Mouse (Mus musculus) urinary bladder, postnatal 4 days (tissue): ENCODE measurements at regions not wholly inside any gene's neighbourhood (a gene's known extent, or its start where the extent isn't known, plus 50 kb on each side); places are given as distances from the start of the nearest gene placed in this dataset.

Experiments used
- DNase-seq, 2 experiments: peaks; one replicate each; pipeline ENCODE4 v3.0.0; 2021 to 2022; ENCODE audit warnings: low spot score in 2 of 2

GRCm38 (mm10) chr15:36427334-36427733 is 580.2 kb downstream of the Zfp706 start:
- DNase-seq = no peak

GRCm38 (mm10) chr15:36425902-36426301 is 581.7 kb downstream of the Zfp706 start:
- no peak for DNase-seq

- DNase-seq = no peak
Observed at GRCm38 (mm10) chr15:36424047-36424446, 583.5 kb downstream of the Zfp706 start.

- no peak for DNase-seq
Observed at GRCm38 (mm10) chr15:36422781-36423180, 584.8 kb downstream of the Zfp706 start.

GRCm38 (mm10) chr15:36419943-36420480 is 587.6 kb downstream of the Zfp706 start:
- DNase-seq = no peak

GRCm38 (mm10) chr15:36417426-36417825 is 590.1 kb downstream of the Zfp706 start:
- no peak for DNase-seq

GRCm38 (mm10) chr15:36415552-36416249 is 591.9 kb downstream of the Zfp706 start:
- DNase-seq = no peak

GRCm38 (mm10) chr15:36412016-36412415 is 595.6 kb downstream of the Zfp706 start:
- DNase-seq = no peak

GRCm38 (mm10) chr15:36405446-36405845 is 602.1 kb downstream of the Zfp706 start:
- no peak for DNase-seq

- DNase-seq = peak in 1 of 2 experiments; percentile 21
Observed at GRCm38 (mm10) chr15:36403336-36404119, 604.0 kb downstream of the Zfp706 start.

GRCm38 (mm10) chr15:36402051-36402450 is 605.5 kb downstream of the Zfp706 start:
- no peak for DNase-seq

- DNase-seq = no peak
Observed at GRCm38 (mm10) chr15:36400311-36400840, 607.2 kb downstream of the Zfp706 start.

GRCm38 (mm10) chr15:36399355-36400012 is 608.1 kb downstream of the Zfp706 start:
- DNase-seq = peak in 1 of 2 experiments; percentile 21

- no peak for DNase-seq
Observed at GRCm38 (mm10) chr15:36398099-36398982, 609.2 kb downstream of the Zfp706 start.

GRCm38 (mm10) chr15:36396791-36397190 is 610.8 kb downstream of the Zfp706 start:
- DNase-seq = no peak

- no peak for DNase-seq
Observed at GRCm38 (mm10) chr15:36396245-36396644, 611.3 kb downstream of the Zfp706 start.

- DNase-seq = no peak
Observed at GRCm38 (mm10) chr15:36395672-36396050, 611.9 kb downstream of the Zfp706 start.

GRCm38 (mm10) chr15:36394914-36395671 is 612.5 kb downstream of the Zfp706 start:
- DNase-seq = no peak

GRCm38 (mm10) chr15:36389775-36390174 is 617.8 kb downstream of the Zfp706 start:
- DNase-seq = no peak

- no peak for DNase-seq
Observed at GRCm38 (mm10) chr15:36381228-36381671, 626.3 kb downstream of the Zfp706 start.
